Mouse (Mus musculus): ENCODE results near the gene Olfr402. TPM values are rescaled to one million over a fixed set of nuclear protein-coding genes. Genes with fewer than 3 reads are reported as not detected.
"Not testable (repeated sequence)": the region's sequence is repeated elsewhere in the genome, so short reads cannot be mapped to it uniquely, and the experiment has no call there.

Gene Olfr402
- polyA plus RNA-seq (2015; fragmentation: Nextera tagmentation; extraction: Ambion mirVana) = not detected in 2 replicates

GRCm38 (mm10) chr11:74153229-74153628 is at the start of gene Olfr402:
Gene Olfr402, plus strand, starts transcription at chr11:74153529.
- no peak within 1 kb of the TSS for H3K27ac ChIP-seq (ENCODE audit: low read length)
- 57% methylated on average over 3 of the region's 3 CpGs for WGBS
- ATAC-seq = no peak
- H3K27me3 ChIP-seq (ENCODE audit: control insufficient read depth, insufficient read depth, low read depth, low read length) = no peaks in the 10 kb centered on the region
- H3K4me3 ChIP-seq (ENCODE audit: low read depth, low read length) = no peak within 1 kb of the TSS
- no peak within 1 kb of the TSS for H3K9ac ChIP-seq (ENCODE audit: low read depth, low read length)
- H3K36me3 ChIP-seq (ENCODE audit: control insufficient read depth, insufficient read depth, low read length) = no peaks in the 10 kb centered on the region
- no peak within 1 kb of the TSS for H3K4me2 ChIP-seq (ENCODE audit: low read length)
- no peaks in the 10 kb centered on the region for H3K4me1 ChIP-seq (ENCODE audit: control insufficient read depth, insufficient read depth, low read length)
- H3K9me3 ChIP-seq (replicated peaks; ENCODE audit: control insufficient read depth, low read length, poor library complexity, severe bottlenecking) = peaks cover 21% of the 10 kb centered on the region

DNA sequence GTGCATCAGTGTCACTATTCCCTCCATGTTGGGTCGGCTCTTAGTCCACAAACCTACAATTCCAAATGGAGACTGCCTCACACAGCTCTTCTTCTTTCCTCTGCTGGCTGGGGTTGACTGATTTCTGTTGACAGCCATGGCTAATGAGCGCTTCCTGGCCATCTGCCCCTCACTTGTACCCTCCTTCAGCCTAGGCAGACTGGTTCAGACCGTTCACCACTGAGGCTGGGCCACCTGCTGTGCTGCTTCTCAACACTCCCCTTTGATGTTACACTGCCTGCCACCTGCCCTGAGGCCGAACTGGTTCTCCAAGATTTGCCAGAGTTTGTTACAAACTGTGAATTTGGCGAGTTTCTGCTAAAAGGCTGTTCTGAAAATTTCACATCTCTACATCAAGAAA is 48.3 kb upstream of the Olfr402 start:
- ATAC-seq = no peak
- H3K4me3 ChIP-seq (ENCODE audit: low read depth, low read length) = no peak overlapping the region
- no peak overlapping the region for H3K4me2 ChIP-seq (ENCODE audit: low read length)
- WGBS = 48% methylated on average over 5 of the region's 5 CpGs
- H3K9me3 ChIP-seq (replicated peaks; ENCODE audit: control insufficient read depth, low read length, poor library complexity, severe bottlenecking) = peaks cover 7% of the 10 kb centered on the region; the same call in 1 of the 2 replicates
- no peaks in the 10 kb centered on the region for H3K36me3 ChIP-seq (ENCODE audit: control insufficient read depth, insufficient read depth, low read length)
- no peak overlapping the region for H3K27ac ChIP-seq (ENCODE audit: low read length)
- no peaks in the 10 kb centered on the region for H3K27me3 ChIP-seq (ENCODE audit: control insufficient read depth, insufficient read depth, low read depth, low read length)
- H3K9ac ChIP-seq (ENCODE audit: low read depth, low read length) = no peak overlapping the region
- no peaks in the 10 kb centered on the region for H3K4me1 ChIP-seq (ENCODE audit: control insufficient read depth, insufficient read depth, low read length)

GRCm38 (mm10) chr11:74113412-74113811 is 39.9 kb upstream of the Olfr402 start, which contains the start of gene Olfr401:
Gene Olfr401, plus strand, starts transcription at chr11:74113712.
- H3K27ac ChIP-seq (ENCODE audit: low read length) = no peak within 1 kb of the TSS
- peaks cover 8% of the 10 kb centered on the region for H3K9me3 ChIP-seq (replicated peaks; ENCODE audit: control insufficient read depth, low read length, poor library complexity, severe bottlenecking)
- no peak within 1 kb of the TSS for H3K9ac ChIP-seq (ENCODE audit: low read depth, low read length)
- H3K4me2 ChIP-seq (ENCODE audit: low read length) = no peak within 1 kb of the TSS
- no peaks in the 10 kb centered on the region for H3K27me3 ChIP-seq (ENCODE audit: control insufficient read depth, insufficient read depth, low read depth, low read length)
- H3K4me1 ChIP-seq (ENCODE audit: control insufficient read depth, insufficient read depth, low read length) = no peaks in the 10 kb centered on the region
- no peaks in the 10 kb centered on the region for H3K36me3 ChIP-seq (ENCODE audit: control insufficient read depth, insufficient read depth, low read length)
- ATAC-seq = no peak
- H3K4me3 ChIP-seq (ENCODE audit: low read depth, low read length) = no peak within 1 kb of the TSS

GRCm38 (mm10) chr11:74140001-74140400 is 13.3 kb upstream of the Olfr402 start:
- not testable (repeated sequence) for H3K27me3 ChIP-seq (ENCODE audit: control insufficient read depth, insufficient read depth, low read depth, low read length); H3K4me3 ChIP-seq (ENCODE audit: low read depth, low read length); H3K4me1 ChIP-seq (ENCODE audit: control insufficient read depth, insufficient read depth, low read length); H3K27ac ChIP-seq (ENCODE audit: low read length); ATAC-seq; H3K36me3 ChIP-seq (ENCODE audit: control insufficient read depth, insufficient read depth, low read length); H3K4me2 ChIP-seq (ENCODE audit: low read length); H3K9ac ChIP-seq (ENCODE audit: low read depth, low read length)
- WGBS = 16% methylated on average over 1 of the region's 1 CpGs
- peaks cover 47% of the 10 kb centered on the region; the same call in 1 of the 2 replicates for H3K9me3 ChIP-seq (replicated peaks; ENCODE audit: control insufficient read depth, low read length, poor library complexity, severe bottlenecking)

- H3K9ac ChIP-seq (ENCODE audit: low read depth, low read length) = no peak overlapping the region
- no peak overlapping the region for H3K27ac ChIP-seq (ENCODE audit: low read length)
- no peak overlapping the region for H3K4me3 ChIP-seq (ENCODE audit: low read depth, low read length)
- no peaks in the 10 kb centered on the region for H3K4me1 ChIP-seq (ENCODE audit: control insufficient read depth, insufficient read depth, low read length)
- peaks cover 50% of the 10 kb centered on the region for H3K9me3 ChIP-seq (replicated peaks; ENCODE audit: control insufficient read depth, low read length, poor library complexity, severe bottlenecking)
- no peak for ATAC-seq
- H3K4me2 ChIP-seq (ENCODE audit: low read length) = no peak overlapping the region
- no peaks in the 10 kb centered on the region for H3K36me3 ChIP-seq (ENCODE audit: control insufficient read depth, insufficient read depth, low read length)
- no peaks in the 10 kb centered on the region for H3K27me3 ChIP-seq (ENCODE audit: control insufficient read depth, insufficient read depth, low read depth, low read length)
Observed at GRCm38 (mm10) chr11:74145866-74146265, 7.5 kb upstream of the Olfr402 start.

DNA sequence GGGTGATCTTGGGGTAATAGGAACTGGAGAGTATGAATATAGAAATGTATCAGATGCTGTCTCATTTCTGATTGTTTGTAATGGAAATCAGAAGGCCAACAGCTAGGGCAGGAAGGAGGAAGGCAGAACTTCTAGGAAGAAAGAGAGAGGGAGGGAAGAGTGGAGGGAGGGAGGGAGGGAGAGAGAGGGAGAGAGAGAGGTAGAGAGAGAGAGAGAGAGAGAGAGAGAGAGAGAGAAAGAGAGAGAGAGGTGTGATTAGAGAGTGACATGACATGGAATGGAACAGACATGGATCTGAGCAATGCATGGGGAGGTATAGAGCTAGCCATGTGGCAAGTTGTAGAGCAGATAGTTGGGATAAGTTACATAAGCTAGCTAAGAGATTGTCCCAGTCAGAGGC is 15.4 kb downstream of the Olfr402 start:
- no peak for ATAC-seq
- no peak overlapping the region for H3K4me2 ChIP-seq (ENCODE audit: low read length)

GRCm38 (mm10) chr11:74183168-74183567 is 29.8 kb downstream of the Olfr402 start:
- Histone ChIP-seq H3K27ac (ENCODE audit: low read length) (no peak overlapping the region), H3K27me3 (ENCODE audit: control insufficient read depth, insufficient read depth, low read depth, low read length) (no peaks in the 10 kb centered on the region), H3K4me3 (ENCODE audit: low read depth, low read length) (no peak overlapping the region), H3K36me3 (ENCODE audit: control insufficient read depth, insufficient read depth, low read length) (no peaks in the 10 kb centered on the region), H3K9me3 (replicated peaks; ENCODE audit: control insufficient read depth, low read length, poor library complexity, severe bottlenecking) (peaks cover 20% of the 10 kb centered on the region), H3K9ac (ENCODE audit: low read depth, low read length) (no peak overlapping the region), H3K4me2 (ENCODE audit: low read length) (no peak overlapping the region), H3K4me1 (ENCODE audit: control insufficient read depth, insufficient read depth, low read length) (no peaks in the 10 kb centered on the region)
- 84% methylated on average over 4 of the region's 4 CpGs for WGBS
- no peak for ATAC-seq

More for the DNA sequence above, 15.4 kb downstream of the Olfr402 start:
- no peaks in the 10 kb centered on the region for H3K27me3 ChIP-seq (ENCODE audit: control insufficient read depth, insufficient read depth, low read depth, low read length)
- H3K9ac ChIP-seq (ENCODE audit: low read depth, low read length) = no peak overlapping the region
- no peaks in the 10 kb centered on the region for H3K36me3 ChIP-seq (ENCODE audit: control insufficient read depth, insufficient read depth, low read length)
- H3K4me3 ChIP-seq (ENCODE audit: low read depth, low read length) = no peak overlapping the region
- H3K27ac ChIP-seq (ENCODE audit: low read length) = no peak overlapping the region
- no peaks in the 10 kb centered on the region for H3K4me1 ChIP-seq (ENCODE audit: control insufficient read depth, insufficient read depth, low read length)
- H3K9me3 ChIP-seq (replicated peaks; ENCODE audit: control insufficient read depth, low read length, poor library complexity, severe bottlenecking) = no peaks in the 10 kb centered on the region

- H3K9me3 ChIP-seq (replicated peaks; ENCODE audit: control insufficient read depth, low read length, poor library complexity, severe bottlenecking) = peaks cover 20% of the 10 kb centered on the region
- no peak overlapping the region for H3K4me3 ChIP-seq (ENCODE audit: low read depth, low read length)
- H3K4me1 ChIP-seq (ENCODE audit: control insufficient read depth, insufficient read depth, low read length) = no peaks in the 10 kb centered on the region
- WGBS = 76% methylated on average over 4 of the region's 4 CpGs
- H3K27me3 ChIP-seq (ENCODE audit: control insufficient read depth, insufficient read depth, low read depth, low read length) = no peaks in the 10 kb centered on the region
- ATAC-seq = no peak
- no peak overlapping the region for H3K4me2 ChIP-seq (ENCODE audit: low read length)
- H3K36me3 ChIP-seq (ENCODE audit: control insufficient read depth, insufficient read depth, low read length) = no peaks in the 10 kb centered on the region
- H3K9ac ChIP-seq (ENCODE audit: low read depth, low read length) = no peak overlapping the region
- no peak overlapping the region for H3K27ac ChIP-seq (ENCODE audit: low read length)
Observed at GRCm38 (mm10) chr11:74183745-74184144, 30.4 kb downstream of the Olfr402 start.

DNA sequence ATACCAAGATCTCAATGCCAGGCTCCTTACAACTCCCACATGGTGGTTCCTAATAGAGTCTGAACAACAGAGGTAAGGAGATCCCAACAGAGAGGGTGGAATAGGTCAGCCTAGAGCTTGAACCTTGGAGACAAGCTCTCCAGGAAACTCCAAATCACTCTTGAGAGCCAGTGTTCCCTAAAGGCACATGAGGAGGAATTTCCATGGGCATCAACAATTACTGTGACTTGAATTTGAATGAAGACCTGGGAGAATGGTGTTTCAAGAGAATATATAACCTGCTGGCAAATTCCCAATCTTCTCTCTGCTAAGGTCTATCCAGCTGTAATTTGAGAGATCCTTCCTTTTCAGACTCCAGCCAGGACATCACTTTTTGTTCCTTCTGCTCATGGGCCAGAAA is 32.6 kb downstream of the Olfr402 start, which contains the start of gene Olfr403:
Gene Olfr403 (plus strand): TSS at position 301 of the 400 bp plus-strand sequence.
- no peak for ATAC-seq
- no peak within 1 kb of the TSS for H3K4me2 ChIP-seq (ENCODE audit: low read length)
- no peak within 1 kb of the TSS for H3K4me3 ChIP-seq (ENCODE audit: low read depth, low read length)
- peaks cover 11% of the 10 kb centered on the region for H3K9me3 ChIP-seq (replicated peaks; ENCODE audit: control insufficient read depth, low read length, poor library complexity, severe bottlenecking)
- H3K27ac ChIP-seq (ENCODE audit: low read length) = no peak within 1 kb of the TSS
- H3K9ac ChIP-seq (ENCODE audit: low read depth, low read length) = no peak within 1 kb of the TSS
- no peaks in the 10 kb centered on the region for H3K27me3 ChIP-seq (ENCODE audit: control insufficient read depth, insufficient read depth, low read depth, low read length)
- no peaks in the 10 kb centered on the region for H3K4me1 ChIP-seq (ENCODE audit: control insufficient read depth, insufficient read depth, low read length)
- no peaks in the 10 kb centered on the region for H3K36me3 ChIP-seq (ENCODE audit: control insufficient read depth, insufficient read depth, low read length)

Data from midbrain, embryonic 16.5 days (tissue).